Mouse (Mus musculus) G1E (cell line): ENCODE results near the gene Lzts3. TPM values are rescaled to one million over a fixed set of nuclear protein-coding genes. Genes with fewer than 3 reads are reported as not detected.
"Not testable (repeated sequence)": the region's sequence is repeated elsewhere in the genome, so short reads cannot be mapped to it uniquely, and the experiment has no call there.

Source experiments
- ATAC-seq: 2 replicates; pipeline ENCODE4 v1.8.0; 2016; ENCODE audit warnings: mild to moderate bottlenecking; ENCODE audit not compliant: insufficient number of reproducible peaks, poor library complexity, low FRiP score, severe bottlenecking; ENCODE audit errors: extremely low read depth
- DNase-seq: peaks from one replicate; pipeline ENCODE4 v3.0.0; 2012; ENCODE audit warnings: low spot score
- H3K27me3 ChIP-seq: 2 replicates; pipeline ENCODE4 v1.6.1; 2012; ENCODE audit warnings: mild to moderate bottlenecking, low read length, inconsistent platforms; ENCODE audit not compliant: insufficient read depth
- H3K36me3 ChIP-seq: replicated peaks from 2 replicates; pipeline ENCODE3; 2012; ENCODE audit warnings: mild to moderate bottlenecking, inconsistent platforms
- H3K4me1 ChIP-seq: 2 replicates; pipeline ENCODE4 v1.6.1; 2012; ENCODE audit warnings: low read depth, low read length, inconsistent platforms, mixed read lengths; ENCODE audit not compliant: insufficient read depth
- H3K4me3 ChIP-seq: 2 replicates; pipeline ENCODE4 v1.5.1; 2012; ENCODE audit warnings: low read depth, mild to moderate bottlenecking, inconsistent platforms, low read length, moderate library complexity, mixed read lengths
- H3K9me3 ChIP-seq: replicated peaks from 2 replicates; pipeline ENCODE4 v1.6.1; 2012; ENCODE audit warnings: inconsistent platforms
- CTCF ChIP-seq: IDR thresholded peaks from 2 replicates; pipeline ENCODE4 v1.5.1; 2012; ENCODE audit warnings: low read depth, low read length, inconsistent platforms, mixed read lengths
- GATA1 ChIP-seq: IDR thresholded peaks from 2 replicates; pipeline ENCODE4 v1.6.1; 2012; ENCODE audit warnings: borderline replicate concordance, low read length, inconsistent platforms, mixed read lengths
- GATA2 ChIP-seq: IDR thresholded peaks from 2 replicates; pipeline ENCODE4 v1.6.1; 2012; ENCODE audit warnings: low read depth, low read length, inconsistent platforms, borderline replicate concordance
- POLR2AphosphoS5 ChIP-seq: IDR thresholded peaks from 2 replicates; pipeline ENCODE4 v1.6.1; 2012; ENCODE audit warnings: low read depth, low read length, inconsistent platforms; ENCODE audit not compliant: insufficient replicate concordance
- TAL1 ChIP-seq: conservative IDR thresholded peaks from 2 replicates; pipeline ENCODE4 v1.6.1; 2012; ENCODE audit warnings: low read depth, low read length, inconsistent platforms, mixed read lengths
- polyA plus RNA-seq: library from polyadenylated mRNA; stranded (reverse); fragments of >175 nt; gene quantifications from 2 replicates; pipeline ENCODE4 v1.2.3, GENCODE M21; 2012
- total RNA-seq, 2 experiments: library from RNA; stranded (forward) in 1 of 2; stranded (reverse) in 1 of 2; fragments of 200-1000 nt in 1 of 2; fragments of >200 nt in 1 of 2; fragmentation: Nextera tagmentation in 1 of 2; gene quantifications; 2 replicates each; pipeline ENCODE4 v1.2.3; 2014 to 2017

Gene Lzts3
- total and polyA plus RNA-seq, 3 experiments: 0.55 to 1.1 TPM; not detected in 1

- peaks cover 15% of the 10 kb centered on the region; the same call in 1 of the 2 replicates for H3K4me1 ChIP-seq
- ATAC-seq: no peak
- peaks cover 95% of the 10 kb centered on the region for H3K36me3 ChIP-seq
- DNase-seq: no peak
- H3K9me3 ChIP-seq: no peaks in the 10 kb centered on the region
- TF ChIP-seq POLR2AphosphoS5 (no peak), CTCF (no peak), GATA1 (no peak), TAL1 (no peak), GATA2 (no peak)
- H3K4me3 ChIP-seq: no peak overlapping the region
- no peaks in the 10 kb centered on the region for H3K27me3 ChIP-seq
These were observed 13.9 kb upstream of the Lzts3 start for GRCm38 (mm10) chr2:130656536-130656935.

GRCm38 (mm10) chr2:130655660-130656339 lies 13.2 kb upstream of the Lzts3 start:
- no peaks in the 10 kb centered on the region for H3K27me3 ChIP-seq
- H3K4me3 ChIP-seq: no peak overlapping the region
- peaks cover 15% of the 10 kb centered on the region; the same call in 1 of the 2 replicates for H3K4me1 ChIP-seq
- TF ChIP-seq GATA1: no peak
- no peak for TF ChIP-seq CTCF
- no peak for TF ChIP-seq TAL1
- TF ChIP-seq GATA2: no peak
- no peak for TF ChIP-seq POLR2AphosphoS5
- DNase-seq (no peak), ATAC-seq (no peak)
- peaks cover 94% of the 10 kb centered on the region for H3K36me3 ChIP-seq
- H3K9me3 ChIP-seq: no peaks in the 10 kb centered on the region

DNA sequence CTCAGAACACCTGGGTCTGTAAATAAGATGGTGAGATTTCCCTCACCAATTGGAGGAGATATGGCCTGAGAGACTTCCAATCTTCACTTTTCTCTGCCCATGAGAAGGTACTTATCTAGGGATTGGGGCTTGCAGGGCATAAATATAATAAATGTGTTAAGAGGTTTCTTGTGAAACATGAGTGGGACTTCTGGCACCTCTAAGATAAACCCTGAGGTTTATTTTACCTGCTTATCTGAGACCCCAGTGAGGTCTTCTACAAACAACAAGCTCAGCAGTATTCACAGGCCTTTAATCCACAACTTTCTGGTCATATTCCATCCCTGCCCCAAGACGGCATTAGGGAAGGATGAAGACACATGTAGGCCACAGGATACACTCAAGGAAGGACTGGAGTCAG lies 11.2 kb upstream of the Lzts3 start:
- TF ChIP-seq POLR2AphosphoS5: no peak
- TF ChIP-seq GATA1: no peak
- no peak for TF ChIP-seq GATA2
- TF ChIP-seq CTCF: no peak
- no peak for TF ChIP-seq TAL1
- Histone ChIP-seq H3K9me3 (no peaks in the 10 kb centered on the region), H3K36me3 (peaks cover 91% of the 10 kb centered on the region), H3K4me3 (no peak overlapping the region), H3K27me3 (no peaks in the 10 kb centered on the region), H3K4me1 (peaks cover 15% of the 10 kb centered on the region; the same call in 1 of the 2 replicates)
- ATAC-seq (no peak), DNase-seq (no peak)

GRCm38 (mm10) chr2:130653303-130653702 lies 10.7 kb upstream of the Lzts3 start:
- no peaks in the 10 kb centered on the region for H3K9me3 ChIP-seq
- H3K4me1 ChIP-seq: peaks cover 15% of the 10 kb centered on the region; the same call in 1 of the 2 replicates
- no peak for TF ChIP-seq GATA1
- TF ChIP-seq CTCF: no peak
- TF ChIP-seq TAL1: no peak
- no peak for TF ChIP-seq GATA2
- no peak for TF ChIP-seq POLR2AphosphoS5
- DNase-seq: no peak
- H3K27me3 ChIP-seq: no peaks in the 10 kb centered on the region
- ATAC-seq: no peak
- no peak overlapping the region for H3K4me3 ChIP-seq
- H3K36me3 ChIP-seq: peaks cover 89% of the 10 kb centered on the region

- H3K4me3 ChIP-seq, H3K9me3 ChIP-seq, ATAC-seq, DNase-seq, H3K27me3 ChIP-seq, H3K4me1 ChIP-seq: not testable (repeated sequence)
- H3K36me3 ChIP-seq: peaks cover 55% of the 10 kb centered on the region
These were observed 6.4 kb upstream of the Lzts3 start for GRCm38 (mm10) chr2:130649028-130649427.

DNA sequence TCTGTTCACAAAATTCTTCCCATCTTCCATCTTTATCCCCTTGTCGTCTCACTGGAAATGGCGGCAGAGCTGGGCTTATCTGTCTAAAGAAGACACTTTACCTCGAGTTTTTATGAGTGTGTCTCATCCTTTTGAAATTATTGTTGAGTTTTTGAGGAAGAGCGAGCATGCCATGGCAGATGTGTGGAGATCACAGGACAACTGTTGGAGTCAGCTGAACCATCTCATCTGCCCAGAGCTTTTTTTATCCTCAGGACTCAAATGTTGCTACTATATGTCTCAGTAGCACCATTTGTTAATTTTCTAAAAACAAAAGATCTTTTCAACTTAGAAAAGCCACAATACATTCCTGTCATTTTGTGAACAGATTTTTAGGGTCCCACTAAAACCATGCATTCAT lies 2.6 kb upstream of the Lzts3 start:
- H3K9me3 ChIP-seq: no peaks in the 10 kb centered on the region
- ATAC-seq (no peak), DNase-seq (no peak)
- H3K4me3 ChIP-seq: no peak overlapping the region
- H3K27me3 ChIP-seq: peaks cover 17% of the 10 kb centered on the region
- no peak for TF ChIP-seq TAL1
- no peak for TF ChIP-seq CTCF
- TF ChIP-seq POLR2AphosphoS5: no peak
- TF ChIP-seq GATA1: no peak
- TF ChIP-seq GATA2: no peak
- peaks cover 11% of the 10 kb centered on the region for H3K4me1 ChIP-seq
- peaks cover 21% of the 10 kb centered on the region for H3K36me3 ChIP-seq
